Mouse (Mus musculus): ENCODE data around the gene Zar1l. TPM values are rescaled to one million over a fixed set of nuclear protein-coding genes. Genes with fewer than 3 reads are reported as not detected.

Zar1l gene
- not detected in 2 replicates for polyA plus RNA-seq (2015; fragmentation: Nextera tagmentation; extraction: Ambion mirVana)

DNA sequence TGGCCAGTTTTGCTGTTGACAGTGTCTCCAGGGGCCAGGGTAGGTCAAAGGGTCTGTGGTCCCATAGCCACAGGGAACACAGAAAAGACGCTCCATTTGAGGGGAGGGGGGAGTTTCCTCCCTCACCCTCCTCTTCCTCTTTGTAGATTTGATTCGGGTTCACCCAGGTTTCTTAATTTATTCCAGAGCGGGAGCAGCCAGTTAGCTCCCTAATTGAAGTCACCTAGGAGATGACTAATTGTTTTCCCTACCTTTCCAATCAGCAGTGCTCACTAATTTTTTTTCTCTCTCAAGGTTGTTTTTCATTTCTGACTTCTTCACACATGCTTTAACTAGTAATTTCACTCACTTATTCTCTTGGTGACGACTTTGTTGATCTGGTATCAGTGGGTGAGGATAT is at the start of gene Zar1l:
Gene Zar1l (minus strand): TSS at position 101 of the 400 bp plus-strand sequence.

DNA sequence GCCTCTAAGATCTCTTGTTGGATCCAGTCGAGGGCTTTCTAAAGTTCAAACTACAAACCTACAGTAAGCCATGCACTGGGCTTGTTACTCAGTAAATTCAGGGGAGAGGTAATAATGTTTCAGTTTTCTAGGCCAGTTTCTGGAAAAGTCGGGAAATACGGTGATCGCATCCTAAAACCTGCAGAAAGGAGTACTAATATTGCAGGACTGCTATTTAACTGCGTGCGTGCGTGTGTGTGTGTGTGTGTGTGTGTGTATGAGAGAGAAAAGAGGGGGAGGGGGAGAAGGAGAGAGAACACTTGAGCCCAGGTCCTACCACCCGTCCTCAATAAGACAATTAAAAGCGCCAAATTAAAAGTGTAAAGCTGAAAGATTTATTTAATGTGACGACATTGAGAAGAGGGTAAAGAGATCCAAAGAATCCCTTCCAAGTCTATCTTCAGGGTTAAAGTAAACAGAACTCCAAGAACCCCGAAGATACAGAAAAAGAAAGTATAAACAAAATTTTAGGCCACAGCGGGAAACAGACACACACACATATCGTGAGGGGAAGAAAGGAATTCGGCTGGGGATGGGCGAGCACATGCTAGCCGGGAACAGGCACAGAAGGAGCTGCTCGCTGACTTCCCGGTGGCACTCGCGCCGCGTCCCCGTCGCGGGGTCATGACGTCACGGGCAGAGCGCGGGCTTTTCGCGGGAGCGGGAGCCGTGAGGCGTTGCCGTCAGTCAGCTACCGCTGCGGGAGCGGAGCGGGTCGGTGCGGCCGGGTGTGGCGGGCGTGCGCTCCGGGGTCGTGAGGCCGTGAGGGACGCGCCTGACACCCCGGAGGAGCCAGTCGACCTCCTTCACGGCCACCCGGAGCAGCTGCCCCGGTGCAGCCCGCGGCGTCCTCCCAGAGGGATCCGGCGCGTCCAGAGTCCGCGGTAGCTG is 4.2 kb upstream of the Zar1l start, which contains the start of gene Brca2:
Gene Brca2 (plus strand): TSS at position 694 of the 930 bp plus-strand sequence.

Other genes with a start within 250 kb of the Zar1l start
- 5.5 and 6.3 TPM in 2 replicates for gene Brca2, start 4.5 kb upstream of the Zar1l start, polyA plus RNA-seq (2015; fragmentation: Nextera tagmentation; extraction: Ambion mirVana)
- 3.0 and 7.3 TPM in 2 replicates for gene N4bp2l1, start 79.0 kb upstream of the Zar1l start, polyA plus RNA-seq (2015; fragmentation: Nextera tagmentation; extraction: Ambion mirVana)
- gene N4bp2l2, start 148.0 kb upstream of the Zar1l start, polyA plus RNA-seq (2015; fragmentation: Nextera tagmentation; extraction: Ambion mirVana), result 22.0 and 25.1 TPM in 2 replicates
- 10.4 and 10.7 TPM in 2 replicates for gene Pds5b, start 155.6 kb upstream of the Zar1l start, polyA plus RNA-seq (2015; fragmentation: Nextera tagmentation; extraction: Ambion mirVana)

Data from skeletal muscle tissue, postnatal 0 days (tissue).